Mouse (Mus musculus): ENCODE results near the gene Vsig2. TPM values are rescaled to one million over a fixed set of nuclear protein-coding genes. Genes with fewer than 3 reads are reported as not detected.

Vsig2 gene
- polyA plus RNA-seq, 1 experiment from 2014 or later: 3.0 TPM

GRCm38 (mm10) chr9:37540701-37541575 lies 1.9 kb downstream of the Vsig2 start:
- Histone ChIP-seq H3K27ac (no peak overlapping the region), H3K4me2 (replicated peaks) (no peak overlapping the region)

DNA sequence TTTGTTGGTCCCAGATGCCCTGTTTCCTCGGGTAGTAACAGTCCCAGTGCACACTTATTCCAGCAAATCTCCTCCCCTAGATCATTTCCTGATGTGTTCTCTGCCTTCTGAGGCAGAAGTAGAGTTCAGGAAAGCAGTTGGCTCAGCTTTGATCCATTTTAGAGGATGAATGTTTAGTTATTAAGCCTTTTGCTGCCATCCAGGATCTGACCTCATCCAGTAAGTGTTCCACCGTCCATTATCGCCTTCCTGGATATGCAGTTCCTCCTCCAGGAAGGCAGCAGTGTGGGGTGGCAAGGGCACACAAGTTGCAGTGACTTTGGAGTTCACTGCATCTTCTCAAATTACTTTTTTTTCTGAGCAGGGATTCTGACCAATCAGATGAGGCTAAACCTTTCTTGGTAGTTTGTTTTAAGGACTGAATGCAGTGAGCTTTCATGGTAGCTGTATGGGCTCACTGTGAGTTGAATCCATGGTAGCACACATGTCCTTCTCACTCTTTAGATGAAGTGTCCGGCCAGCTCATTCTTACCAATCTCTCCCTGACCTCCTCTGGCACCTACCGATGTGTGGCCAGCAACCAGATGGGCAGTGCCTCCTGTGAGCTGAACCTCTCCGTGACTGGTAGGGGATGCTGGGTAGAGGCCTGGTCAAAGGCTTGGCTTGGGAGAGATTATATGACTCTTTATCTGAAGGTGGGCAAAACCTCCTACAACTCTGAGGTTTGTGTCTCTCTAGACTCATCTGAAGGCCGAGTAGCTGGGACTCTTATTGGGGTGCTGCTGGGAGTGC lies 3.0 kb downstream of the Vsig2 start:
- Histone ChIP-seq H3K4me2 (replicated peaks) (no peak overlapping the region), H3K4me1 (replicated peaks) (peaks cover 13% of the 10 kb centered on the region; the same call in 1 of the 2 replicates), H3K4me3 (replicated peaks) (no peak overlapping the region), H3K36me3 (no peaks in the 10 kb centered on the region), H3K9ac (no peak overlapping the region), H3K27me3 (replicated peaks) (peaks cover 15% of the 10 kb centered on the region), H3K27ac (no peak overlapping the region), H3K9me3 (no peaks in the 10 kb centered on the region)
- ATAC-seq: no peak
- 68% methylated on average over 7 of the region's 7 CpGs for WGBS

More at GRCm38 (mm10) chr9:37540701-37541575, 1.9 kb downstream of the Vsig2 start:
- Histone ChIP-seq H3K9ac (no peak overlapping the region), H3K4me1 (replicated peaks) (peaks cover 12% of the 10 kb centered on the region; the same call in 1 of the 2 replicates), H3K27me3 (replicated peaks) (peaks cover 10% of the 10 kb centered on the region), H3K36me3 (no peaks in the 10 kb centered on the region), H3K4me3 (replicated peaks) (no peak overlapping the region), H3K9me3 (no peaks in the 10 kb centered on the region)
- 71% methylated on average over 6 of the region's 6 CpGs for WGBS
- ATAC-seq: no peak

DNA sequence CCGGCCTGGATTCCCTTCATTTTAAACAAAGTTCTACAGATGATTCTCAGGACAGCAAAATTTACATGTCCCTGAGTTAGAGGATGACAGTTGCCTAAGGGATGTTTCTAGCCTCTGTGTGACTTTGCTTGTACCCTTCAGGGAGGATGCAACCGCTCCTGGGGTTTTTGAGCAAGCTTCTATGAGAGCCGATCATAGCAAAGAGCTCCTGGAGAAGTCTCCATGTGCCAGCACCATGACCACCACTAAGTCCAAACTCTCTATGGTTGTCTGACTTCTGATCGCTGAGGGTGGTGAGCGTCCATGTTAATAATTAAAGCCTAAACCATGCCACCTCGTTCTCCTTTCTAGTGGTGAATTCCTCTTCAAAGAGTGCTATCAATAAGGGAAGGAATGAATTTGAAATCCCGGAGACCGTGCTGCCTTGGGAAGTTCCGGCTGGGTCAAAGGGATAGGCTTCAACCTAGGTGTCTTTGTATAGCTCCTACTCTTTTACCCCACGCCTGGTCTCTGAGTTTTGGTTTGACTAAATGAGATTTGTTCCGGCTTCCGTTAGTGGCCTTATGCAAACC lies 4.9 kb downstream of the Vsig2 start:
- H3K27ac ChIP-seq: no peak overlapping the region
- no peaks in the 10 kb centered on the region for H3K9me3 ChIP-seq
- H3K4me1 ChIP-seq (replicated peaks): peaks cover 13% of the 10 kb centered on the region; the same call in 1 of the 2 replicates
- H3K4me3 ChIP-seq (replicated peaks): peak overlapping the region; percentile 38
- H3K9ac ChIP-seq: no peak overlapping the region
- H3K36me3 ChIP-seq: no peaks in the 10 kb centered on the region
- H3K27me3 ChIP-seq (replicated peaks): peaks cover 15% of the 10 kb centered on the region
- WGBS: 30% methylated on average over 12 of the region's 12 CpGs
- peak; percentile 17; the same call in 1 of the 2 replicates for ATAC-seq
- peak overlapping the region; percentile 82 for H3K4me2 ChIP-seq (replicated peaks)

GRCm38 (mm10) chr9:37544447-37545165 lies 5.6 kb downstream of the Vsig2 start:
- H3K9me3 ChIP-seq: no peaks in the 10 kb centered on the region
- ATAC-seq: peak; percentile 83
- H3K4me3 ChIP-seq (replicated peaks): peak overlapping the region; percentile 38
- H3K36me3 ChIP-seq: no peaks in the 10 kb centered on the region
- peak overlapping the region; percentile 82 for H3K4me2 ChIP-seq (replicated peaks)
- no peak overlapping the region for H3K27ac ChIP-seq
- peaks cover 7% of the 10 kb centered on the region; the same call in 1 of the 2 replicates for H3K4me1 ChIP-seq (replicated peaks)
- H3K27me3 ChIP-seq (replicated peaks): peaks cover 15% of the 10 kb centered on the region
- WGBS: 2% methylated on average over 29 of the region's 29 CpGs
- peak overlapping the region; percentile 11; the same call in 1 of the 2 replicates for H3K9ac ChIP-seq

DNA sequence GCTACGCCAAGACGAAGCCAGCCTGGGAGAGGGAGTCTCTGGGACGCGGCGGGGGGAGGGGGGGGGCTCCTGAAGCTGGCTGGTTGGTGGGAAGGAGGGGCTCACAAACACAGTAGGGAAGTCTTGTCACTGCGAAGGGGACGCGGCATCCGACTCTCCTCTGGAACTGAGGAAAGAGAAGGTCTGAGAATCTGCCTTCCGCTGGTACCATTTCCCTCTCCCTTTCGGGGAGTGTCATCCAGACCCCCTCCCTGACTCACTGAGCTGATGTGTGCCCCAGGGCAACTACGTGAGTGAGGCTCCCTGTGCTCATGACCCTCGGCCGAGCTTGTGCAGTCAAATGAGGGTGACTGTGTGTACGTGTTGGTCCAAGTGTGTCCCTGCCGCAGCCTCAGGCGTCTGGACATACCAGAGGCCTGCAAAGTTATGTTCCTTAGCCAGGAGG lies 6.1 kb downstream of the Vsig2 start:
- WGBS: 23% methylated on average over 17 of the region's 17 CpGs
- no peak overlapping the region for H3K27ac ChIP-seq
- peaks cover 17% of the 10 kb centered on the region for H3K27me3 ChIP-seq (replicated peaks)
- ATAC-seq: peak; percentile 32
- peaks cover 7% of the 10 kb centered on the region; the same call in 1 of the 2 replicates for H3K4me1 ChIP-seq (replicated peaks)
- peak overlapping the region; percentile 38 for H3K4me3 ChIP-seq (replicated peaks)
- H3K9ac ChIP-seq: no peak overlapping the region
- H3K9me3 ChIP-seq: no peaks in the 10 kb centered on the region
- no peaks in the 10 kb centered on the region for H3K36me3 ChIP-seq
- H3K4me2 ChIP-seq (replicated peaks): peak overlapping the region; percentile 82

DNA sequence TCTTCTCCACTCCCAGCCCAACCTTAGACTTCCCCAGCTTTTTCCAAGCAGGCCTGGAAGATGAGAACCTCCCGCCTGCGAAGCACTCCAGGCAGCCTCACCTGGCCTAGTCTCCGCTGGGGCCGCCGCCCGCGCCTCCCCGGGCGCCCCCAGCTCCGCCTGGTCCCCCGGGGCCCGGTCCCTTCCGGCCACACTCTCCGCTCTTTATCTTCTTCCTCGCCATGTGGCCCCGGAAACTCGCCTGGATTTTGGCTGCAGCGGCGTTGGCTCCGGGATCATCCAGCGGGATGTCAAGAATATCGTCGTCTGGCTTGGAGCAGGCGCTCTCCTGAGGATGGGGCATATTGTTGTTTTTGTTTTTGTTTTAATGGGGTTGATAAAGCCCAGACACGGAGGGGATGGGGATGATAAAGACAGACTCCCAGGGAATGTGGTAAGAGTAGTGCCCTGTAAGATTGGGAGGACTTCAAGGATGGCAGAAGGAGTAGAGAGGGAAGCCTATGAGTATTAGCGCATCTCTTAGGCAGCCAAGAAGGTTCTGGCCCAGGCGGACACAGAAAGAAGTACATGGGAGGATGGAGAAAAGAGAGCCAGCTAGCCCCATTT lies 6.9 kb downstream of the Vsig2 start:
- Histone ChIP-seq H3K36me3 (no peaks in the 10 kb centered on the region), H3K9ac (no peak overlapping the region), H3K4me3 (replicated peaks) (no peak overlapping the region), H3K27ac (no peak overlapping the region), H3K4me2 (replicated peaks) (peak overlapping the region; percentile 37), H3K27me3 (replicated peaks) (peaks cover 25% of the 10 kb centered on the region), H3K9me3 (no peaks in the 10 kb centered on the region), H3K4me1 (replicated peaks) (peaks cover 7% of the 10 kb centered on the region; the same call in 1 of the 2 replicates)
- 20% methylated on average over 27 of the region's 27 CpGs for WGBS
- ATAC-seq: no peak; the same call in 1 of the 2 replicates

DNA sequence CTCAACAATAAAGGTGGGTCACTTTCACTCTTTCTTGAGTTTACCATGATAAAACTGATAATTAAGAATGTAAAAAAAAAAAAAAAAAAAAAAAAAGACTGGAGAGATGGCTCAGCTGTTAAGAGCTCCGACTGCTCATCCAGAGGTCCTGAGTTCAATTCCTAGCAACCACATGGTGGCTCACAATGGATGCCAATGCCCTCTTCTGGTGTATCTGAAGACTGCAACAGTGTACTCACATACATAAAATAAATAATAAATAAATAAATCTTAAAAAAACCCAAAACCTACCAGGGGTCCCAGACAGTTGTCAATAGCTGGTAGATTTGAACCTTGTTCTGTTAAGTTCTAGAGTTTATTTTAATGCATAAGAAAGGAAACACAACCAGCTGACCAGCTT lies 7.8 kb downstream of the Vsig2 start:
- WGBS: 79% methylated on average over 1 of the region's 1 CpGs
- Histone ChIP-seq H3K4me3 (replicated peaks) (no peak overlapping the region), H3K27me3 (replicated peaks) (peaks cover 32% of the 10 kb centered on the region), H3K9ac (no peak overlapping the region), H3K4me1 (replicated peaks) (peaks cover 10% of the 10 kb centered on the region), H3K9me3 (no peaks in the 10 kb centered on the region), H3K4me2 (replicated peaks) (no peak overlapping the region), H3K36me3 (no peaks in the 10 kb centered on the region), H3K27ac (no peak overlapping the region)
- no peak for ATAC-seq

DNA sequence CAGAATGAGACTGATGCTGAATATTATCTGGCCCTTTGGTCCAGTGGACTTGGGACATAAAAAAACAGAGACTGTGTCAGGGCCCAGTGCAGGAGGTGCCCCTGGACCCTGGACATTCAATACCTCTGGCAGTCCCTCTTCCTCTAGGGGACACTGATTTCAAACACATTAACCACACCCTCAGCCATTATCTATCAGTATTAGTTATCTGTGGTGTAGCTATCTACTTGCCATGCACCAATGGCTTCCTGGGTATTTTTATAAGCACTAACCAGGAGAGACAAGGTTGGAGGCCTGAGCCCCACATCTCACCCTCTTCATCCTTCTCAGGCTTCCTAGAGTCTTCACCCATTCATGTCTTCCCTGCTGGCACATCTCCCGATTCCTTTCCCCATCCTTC lies 11.4 kb downstream of the Vsig2 start:
- ATAC-seq: no peak
- Histone ChIP-seq H3K9ac (no peak overlapping the region), H3K9me3 (no peaks in the 10 kb centered on the region), H3K36me3 (no peaks in the 10 kb centered on the region), H3K27me3 (replicated peaks) (peaks cover 45% of the 10 kb centered on the region), H3K4me3 (replicated peaks) (no peak overlapping the region), H3K4me2 (replicated peaks) (no peak overlapping the region), H3K27ac (no peak overlapping the region), H3K4me1 (replicated peaks) (peaks cover 16% of the 10 kb centered on the region)
- 67% methylated on average over 1 of the region's 1 CpGs for WGBS

DNA sequence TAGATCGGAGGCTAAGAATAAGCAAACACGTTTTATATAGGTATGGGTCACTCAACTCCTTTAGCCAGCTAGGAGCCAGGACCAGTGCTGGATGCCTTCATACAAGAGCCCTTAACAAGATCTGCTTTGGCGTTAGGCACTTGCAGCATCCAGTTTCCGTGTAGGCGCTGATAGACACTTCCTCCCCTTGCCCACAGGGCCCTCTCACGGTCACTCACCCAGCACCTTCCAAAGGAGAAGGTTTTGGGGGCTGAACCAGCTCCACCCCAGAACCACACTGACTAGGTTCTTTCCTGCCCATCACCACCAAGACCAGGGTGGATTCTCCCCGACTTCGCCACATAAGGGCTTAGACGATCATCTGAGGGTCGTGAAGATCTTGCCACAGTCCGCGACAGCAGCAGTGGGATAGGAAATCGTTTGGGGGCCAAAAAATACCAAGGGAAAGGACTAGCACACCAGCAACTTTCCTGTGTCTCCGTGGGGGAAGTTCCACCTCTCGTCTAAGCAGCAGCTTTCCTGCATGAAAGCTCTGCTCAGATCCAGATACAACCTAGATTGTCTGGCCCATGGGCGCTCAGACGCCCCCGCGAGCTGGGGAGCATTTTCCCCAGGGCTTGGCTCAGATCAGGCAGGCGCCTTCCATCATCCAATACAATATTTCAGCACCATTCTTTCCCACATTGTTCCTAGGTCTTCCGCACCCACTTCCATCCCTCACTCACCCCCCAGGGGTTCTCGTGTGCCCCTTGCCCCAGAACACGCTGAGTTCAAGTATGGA lies 12.9 kb downstream of the Vsig2 start:
- peak overlapping the region; percentile 33 for H3K9ac ChIP-seq

GRCm38 (mm10) chr9:37552536-37553293 lies 13.7 kb downstream of the Vsig2 start, which contains the start of gene Nrgn:
Nrgn (minus strand) TSS chr9:37552904.
- WGBS: 4% methylated on average over 31 of the region's 31 CpGs
- peak within 1 kb of the TSS; percentile 33 for H3K9ac ChIP-seq
- H3K27me3 ChIP-seq (replicated peaks): peaks cover 34% of the 10 kb centered on the region
- H3K4me1 ChIP-seq (replicated peaks): peaks cover 13% of the 10 kb centered on the region
- no peak within 1 kb of the TSS for H3K27ac ChIP-seq
- H3K36me3 ChIP-seq: no peaks in the 10 kb centered on the region
- H3K4me2 ChIP-seq (replicated peaks): peak within 1 kb of the TSS; percentile 85
- peak within 1 kb of the TSS; percentile 38 for H3K4me3 ChIP-seq (replicated peaks)
- peak; percentile 97 for ATAC-seq
- no peaks in the 10 kb centered on the region for H3K9me3 ChIP-seq

More for the DNA sequence above, 12.9 kb downstream of the Vsig2 start:
- peaks cover 13% of the 10 kb centered on the region for H3K4me1 ChIP-seq (replicated peaks)
- H3K4me3 ChIP-seq (replicated peaks): peak overlapping the region; percentile 38
- no peaks in the 10 kb centered on the region for H3K36me3 ChIP-seq
- H3K27ac ChIP-seq: no peak overlapping the region
- no peak for ATAC-seq
- H3K27me3 ChIP-seq (replicated peaks): peaks cover 34% of the 10 kb centered on the region
- H3K4me2 ChIP-seq (replicated peaks): peak overlapping the region; percentile 85
- whole genome bisulfite sequencing: 3% methylated on average over 23 of the region's 23 CpGs
- no peaks in the 10 kb centered on the region for H3K9me3 ChIP-seq
